Mouse (Mus musculus) heart, postnatal 10 days (tissue): Measurements from ENCODE around the gene Vmn1r114. TPM values are rescaled to one million over a fixed set of nuclear protein-coding genes. Genes with fewer than 3 reads are reported as not detected.
"Not testable (repeated sequence)": the region's sequence is repeated elsewhere in the genome, so short reads cannot be mapped to it uniquely, and the experiment has no call there.

Source experiments
- DNase-seq, 2 experiments: peaks; one replicate each; pipeline ENCODE4 v3.0.0; 2021
- intact Hi-C: fragments of 180-260 bp; cut with DNase I; formaldehyde crosslinking; loops from one replicate; pipeline ENCODE4 v1.15.1; 2025
- total RNA-seq, 2 experiments: library from RNA; stranded (reverse); gene quantifications; 2 replicates each; pipeline ENCODE4 v1.2.3; 2021

The Vmn1r114 gene
- not detected for total RNA-seq

DNA sequence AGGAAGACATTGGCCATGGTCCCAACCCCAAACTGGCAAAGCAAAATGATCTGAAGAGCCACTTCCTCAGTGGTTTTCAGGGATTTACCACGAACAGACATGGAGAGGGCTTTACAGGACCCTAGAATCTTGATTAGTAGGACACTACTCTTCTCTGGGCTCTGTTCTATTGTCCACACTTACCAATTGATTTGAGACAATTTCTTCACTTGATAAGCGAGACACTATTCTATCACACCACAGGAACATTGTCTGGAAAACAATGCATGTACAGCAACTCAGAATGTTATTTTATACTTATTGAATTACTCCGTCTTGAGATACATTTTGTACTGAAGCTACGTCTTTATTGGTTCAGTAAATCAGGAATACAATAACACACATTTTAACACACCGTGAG is at the start of gene Vmn1r114:
Gene Vmn1r114, minus strand, starts transcription at position 101 of the 400 bp plus-strand sequence.
- DNase-seq, intact Hi-C loops: not testable (repeated sequence)

DNA sequence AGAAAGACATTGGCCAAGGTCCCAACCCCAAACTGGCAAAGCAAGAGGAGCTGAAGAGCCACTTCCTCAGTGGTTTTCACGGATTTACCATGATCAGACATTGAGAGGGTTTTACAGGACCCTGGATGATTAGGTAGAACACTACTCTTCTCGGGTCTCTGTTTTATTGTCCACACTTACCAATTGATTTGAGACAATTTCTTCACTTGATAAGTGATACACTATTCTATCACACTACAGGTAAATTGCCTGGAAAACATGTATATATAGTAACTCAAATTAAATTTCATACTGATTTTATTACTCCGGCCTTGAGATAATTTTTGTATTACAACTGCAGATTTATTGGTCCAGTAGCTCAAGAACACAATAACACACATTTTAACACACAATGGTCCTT is 32.9 kb upstream of the Vmn1r114 start, which contains the start of gene Vmn1r115:
Gene Vmn1r115, minus strand, starts transcription at position 101 of the 400 bp plus-strand sequence.
- DNase-seq, intact Hi-C loops: not testable (repeated sequence)

DNA sequence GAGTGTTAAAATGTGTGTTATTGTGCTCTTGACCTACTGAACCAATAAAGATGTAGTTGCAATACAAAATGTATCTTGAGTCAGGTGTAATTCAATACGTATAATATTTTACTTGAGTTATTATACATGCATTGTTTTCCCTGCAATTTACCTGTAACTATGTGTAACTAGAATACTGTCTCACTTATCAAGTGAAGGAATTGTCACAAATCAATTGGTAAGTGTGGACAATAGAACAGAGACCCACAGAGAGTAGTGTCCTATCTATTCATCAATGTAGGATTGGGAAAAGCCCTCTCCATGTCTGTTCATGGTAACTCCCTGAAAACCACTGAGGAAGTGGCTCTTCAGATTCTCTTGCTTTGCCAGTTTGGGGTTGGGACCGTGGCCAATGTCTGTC is 25.0 kb downstream of the Vmn1r114 start, which contains the start of gene Vmn1r113:
Gene Vmn1r113, plus strand, starts transcription at position 301 of the 400 bp plus-strand sequence.
- DNase-seq, intact Hi-C loops: not testable (repeated sequence)

DNA sequence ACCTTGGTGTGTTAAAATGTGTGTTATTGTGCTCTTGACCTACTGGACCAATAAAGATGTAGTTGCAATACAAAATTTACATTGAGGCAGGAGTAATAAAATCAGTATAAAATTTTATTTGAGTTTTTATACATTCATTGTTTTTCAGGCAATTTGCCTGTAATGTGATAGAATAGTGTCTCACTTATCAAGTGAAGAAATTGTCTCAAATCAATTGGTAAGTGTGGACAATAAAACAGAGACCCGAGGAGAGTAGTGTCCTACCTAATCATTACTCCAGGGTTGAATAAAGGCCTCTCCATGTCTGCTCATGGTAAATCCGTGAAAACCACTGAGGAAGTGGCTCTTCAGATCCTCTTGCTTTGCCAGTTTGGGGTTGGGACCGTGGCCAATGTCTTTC is 41.1 kb downstream of the Vmn1r114 start, which contains the start of gene Vmn1r112:
Gene Vmn1r112, plus strand, starts transcription at position 301 of the 400 bp plus-strand sequence.
- DNase-seq, intact Hi-C loops: not testable (repeated sequence)

Other genes with a start within 250 kb of the Vmn1r114 start
- gene Gm4141, start 235.9 kb downstream of the Vmn1r114 start, total RNA-seq = not detected
- gene Gm4513, start 213.2 kb downstream of the Vmn1r114 start, total RNA-seq = not detected
- not detected for gene Vmn1r107, start 143.3 kb downstream of the Vmn1r114 start, total RNA-seq
- gene Vmn1r111, start 109.0 kb downstream of the Vmn1r114 start, total RNA-seq = not detected
- not detected for gene Gm10668, start 81.6 kb downstream of the Vmn1r114 start, total RNA-seq
- gene Vmn1r112, start 41.0 kb downstream of the Vmn1r114 start, total RNA-seq = not detected
- not detected for gene Vmn1r113, start 24.9 kb downstream of the Vmn1r114 start, total RNA-seq
- not detected for gene Vmn1r115, start 32.8 kb upstream of the Vmn1r114 start, total RNA-seq
- gene Vmn1r116, start 60.1 kb upstream of the Vmn1r114 start, total RNA-seq = not detected
- not detected for gene Vmn1r117, start 71.9 kb upstream of the Vmn1r114 start, total RNA-seq
- not detected for gene Vmn1r118, start 100.2 kb upstream of the Vmn1r114 start, total RNA-seq
- not detected for gene Vmn1r119, start 200.3 kb upstream of the Vmn1r114 start, total RNA-seq
- gene Vmn1r120, start 241.6 kb upstream of the Vmn1r114 start, total RNA-seq = not detected